Comparison of ENCODE assay signal across 15 mouse cellular contexts in the genomic region with DNA sequence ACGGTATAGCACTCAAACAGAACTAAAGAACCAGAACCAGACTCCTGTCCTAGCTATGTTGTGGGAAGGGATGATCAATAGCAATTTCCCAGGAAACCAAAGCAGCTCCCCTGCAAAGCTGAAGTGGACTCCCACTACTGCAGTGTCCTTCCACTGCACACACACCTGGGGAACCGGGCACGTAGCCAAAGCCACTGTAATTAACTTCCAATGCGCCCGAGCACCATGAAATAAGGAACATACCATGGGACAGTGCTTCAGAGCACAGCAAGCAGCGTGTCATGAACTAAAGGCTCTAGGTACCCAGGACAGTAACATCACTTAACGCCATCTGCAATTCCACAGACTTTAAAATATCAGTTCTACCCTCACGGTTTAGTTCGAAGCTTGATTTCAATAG.
DNase-seq lines count a peak whose midpoint lies in the region; TF ChIP-seq lines count a peak whose summit lies in the region.
"Had no signal": no experiment of that assay in that cellular context is flagged by ENCODE, and none has a peak within 500 bp of the region (broad histone marks: within the 10 kb centered on the region; RNA-seq: fewer than 3 reads in every experiment).

No protein-coding gene starts in this region.

- no peak for TF ChIP-seq POLR2A in MEL (IDR thresholded peaks at IDR 0.05; ENCODE audit: control insufficient read depth in 1 of 2, insufficient read depth in 1 of 2, low read depth in 1 of 2, low read length in 2 of 2, poor library complexity in 1 of 2)

- no peak overlapping the region for H3K4me3 ChIP-seq in MEL (ENCODE audit: control insufficient read depth in 1 of 2, insufficient read depth in 1 of 2, low read depth in 2 of 2, low read length in 2 of 2)
- H3K4me3 ChIP-seq: forebrain, embryonic 10.5 days; hindbrain, embryonic 15.5 days; limb, embryonic 12.5 days had no signal

- intact Hi-C loops in left cerebral cortex, postnatal 4 days (cut with DNase I) = no loop called here

- TF ChIP-seq EP300 in MEL (IDR thresholded peaks at IDR 0.05; ENCODE audit: low read depth in 1 of 2, low read length in 2 of 2) = no peak

- peaks cover 0 to 14% of the 10 kb centered on the region in 2 experiments; a peak in 2 of 4 replicates for H3K36me3 ChIP-seq in MEL (ENCODE audit: control insufficient read depth in 1 of 2, insufficient read depth in 2 of 2, low read length in 2 of 2)
- H3K36me3 ChIP-seq: hindbrain, embryonic 15.5 days had no signal

- peak; percentile 16 for DNase-seq in gastrocnemius, postnatal 10 days
- no peak for DNase-seq in gastrocnemius, postnatal 4 days (ENCODE audit: low spot score in 2 of 2)
- peak; percentile 44 for DNase-seq in left cerebral cortex, postnatal 4 days
- no peak for DNase-seq in left cerebral cortex, adult 9 months (ENCODE audit: low spot score in 2 of 2)
- peak; percentile 45 for DNase-seq in MEL (ENCODE audit: low read depth, low spot score)
- DNase-seq in heart, postnatal 4 days = peak; percentile 41
- no peak for DNase-seq in MN1 (ENCODE audit: low spot score)
- no peak for DNase-seq in layer of hippocampus, postnatal 14 days (ENCODE audit: low spot score in 2 of 2)
- DNase-seq: adrenal gland, postnatal 10 days; cerebellum, adult 18-20 months; gastrocnemius, postnatal 25 days; thymus, postnatal 36 days had no signal

- H3K9ac ChIP-seq in MEL (ENCODE audit: control insufficient read depth, low read depth, low read length, poor library complexity, severe bottlenecking) = no peak overlapping the region
- H3K9ac ChIP-seq: hindbrain, embryonic 15.5 days; limb, embryonic 12.5 days had no signal

- TF ChIP-seq RAD21 in MEL (IDR thresholded peaks at IDR 0.05; ENCODE audit: low read depth, low read length) = no peak

- H3K4me1 ChIP-seq in MEL (ENCODE audit: control insufficient read depth in 1 of 2, insufficient read depth in 2 of 2, low read length in 2 of 2) = no peaks in the 10 kb centered on the region
- H3K4me1 ChIP-seq: forebrain, embryonic 10.5 days had no signal

- H3K79me2 ChIP-seq in MEL (ENCODE audit: control insufficient read depth, insufficient read depth, low read length, poor library complexity) = no peaks in the 10 kb centered on the region

- no peaks in the 10 kb centered on the region for H3K27me3 ChIP-seq in MEL (ENCODE audit: control insufficient read depth in 1 of 2, insufficient read depth in 2 of 2, low read length in 2 of 2)
- H3K27me3 ChIP-seq: hindbrain, embryonic 15.5 days; limb, embryonic 12.5 days had no signal

- no peak for TF ChIP-seq CTCF in MEL (IDR thresholded peaks at IDR 0.05 in 2 of 3, conservative IDR thresholded peaks at IDR 0.05 in 1 of 3; ENCODE audit: control insufficient read depth in 1 of 3, insufficient read depth in 1 of 3, low read depth in 2 of 3, low read length in 3 of 3, poor library complexity in 1 of 3, severe bottlenecking in 1 of 3)

- no peaks in the 10 kb centered on the region for H3K9me3 ChIP-seq in MEL (replicated peaks; ENCODE audit: insufficient read depth, low read length)
- H3K9me3 ChIP-seq: forebrain, embryonic 10.5 days; hindbrain, embryonic 15.5 days; limb, embryonic 12.5 days had no signal

- H3K27ac ChIP-seq in MEL (ENCODE audit: control insufficient read depth, low read depth, low read length) = no peak overlapping the region
- H3K27ac ChIP-seq: forebrain, embryonic 10.5 days; hindbrain, embryonic 15.5 days; limb, embryonic 12.5 days had no signal

TF ChIP-seq in MEL, 35 proteins besides CTCF, POLR2A, EP300 and RAD21:
- TF ChIP-seq MXI1 (IDR thresholded peaks at IDR 0.05; ENCODE audit: low read depth, low read length) (no peak), GATA1 (IDR thresholded peaks at IDR 0.05; ENCODE audit: low read depth, low read length) (no peak), ETS1 (IDR thresholded peaks at IDR 0.05; ENCODE audit: low read depth, low read length) (no peak), ELF1 (IDR thresholded peaks at IDR 0.05; ENCODE audit: low read depth, low read length) (no peak), POLR2AphosphoS2 (IDR thresholded peaks at IDR 0.05; ENCODE audit: low read length) (no peak), MAX (IDR thresholded peaks at IDR 0.05; ENCODE audit: low read length) (no peak), MYC (IDR thresholded peaks at IDR 0.05; ENCODE audit: low read depth, low read length) (no peak), ZKSCAN1 (IDR thresholded peaks at IDR 0.05; ENCODE audit: low read depth, low read length) (no peak), MAFK (IDR thresholded peaks at IDR 0.05; ENCODE audit: borderline replicate concordance, low read depth, low read length) (no peak), TBP (IDR thresholded peaks at IDR 0.05; ENCODE audit: low read depth, low read length) (no peak), SIN3A (IDR thresholded peaks at IDR 0.05; ENCODE audit: low read length) (no peak), MYB (IDR thresholded peaks at IDR 0.05; ENCODE audit: low read depth, low read length) (no peak), GABPA (IDR thresholded peaks at IDR 0.05; ENCODE audit: low read depth, low read length) (no peak), KAT2A (conservative IDR thresholded peaks at IDR 0.05; ENCODE audit: low read depth, low read length) (no peak), HCFC1 (IDR thresholded peaks at IDR 0.05; ENCODE audit: low read depth, low read length) (no peak), BHLHE40 (IDR thresholded peaks at IDR 0.05; ENCODE audit: borderline replicate concordance, low read depth, low read length) (no peak), ZC3H11A (IDR thresholded peaks at IDR 0.05; ENCODE audit: low read depth, low read length) (no peak), ZMIZ1 (IDR thresholded peaks at IDR 0.05; ENCODE audit: low read depth, low read length) (no peak), TCF12 (IDR thresholded peaks at IDR 0.05; ENCODE audit: low read depth, low read length) (no peak)

Comparison
In these comparisons a context has a peak if more than half of its experiments do, and no peak if none do; other contexts are left out.
1. DNase-seq: peak in gastrocnemius, postnatal 10 days (single experiment), left cerebral cortex, postnatal 4 days (single experiment), MEL (single experiment) and heart, postnatal 4 days (single experiment); none in gastrocnemius, postnatal 4 days (0 of 2), left cerebral cortex, adult 9 months (0 of 2), MN1 (single experiment) and layer of hippocampus, postnatal 14 days (0 of 2).